16 mouse cellular contexts compared by ENCODE assay signal in the genomic region with DNA sequence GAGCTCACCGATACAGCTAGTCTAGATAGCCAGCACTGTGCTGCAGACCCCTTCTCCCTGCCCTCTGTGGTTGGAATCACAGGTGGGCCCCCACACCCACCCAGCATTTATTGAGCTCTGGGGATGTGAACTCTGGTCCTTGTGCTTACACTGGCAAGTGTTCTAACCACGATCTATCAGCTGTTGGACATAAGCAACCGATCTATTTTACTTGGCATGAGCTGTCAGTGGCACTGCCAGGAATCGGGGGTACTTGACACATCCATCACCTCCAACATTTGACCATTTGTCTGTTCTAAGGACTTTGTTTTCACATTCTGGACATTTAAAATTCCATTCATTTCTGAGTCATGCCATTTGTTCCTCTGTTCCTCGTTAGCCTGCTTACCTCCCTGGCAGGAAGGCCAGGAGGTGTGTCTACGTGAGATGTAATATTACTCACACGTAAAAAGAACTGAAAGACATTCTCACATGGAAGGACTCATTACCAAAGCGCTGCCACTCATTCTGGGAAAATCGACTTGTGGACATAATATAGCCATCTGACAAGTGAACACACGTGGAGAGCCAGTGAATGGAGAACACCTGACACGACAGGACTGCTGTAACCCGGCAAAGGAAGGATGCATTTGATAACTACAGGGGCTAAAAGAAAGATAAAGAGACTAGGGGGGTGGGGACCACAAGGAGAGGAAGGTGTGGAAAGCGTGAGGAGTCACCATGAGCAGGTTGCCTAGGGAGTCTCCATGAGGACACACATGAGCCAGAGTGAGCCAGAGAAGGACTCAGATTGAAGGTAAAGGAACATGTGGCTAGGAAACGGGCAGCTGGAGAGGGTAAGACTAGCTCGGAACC. TPM values are rescaled to one million over a fixed set of nuclear protein-coding genes. Genes with fewer than 3 reads are reported as not detected.
"Had no signal": no experiment of that assay in that cellular context is flagged by ENCODE, and none has a peak within 500 bp of the region (broad histone marks: within the 10 kb centered on the region; RNA-seq: fewer than 3 reads in every experiment).

No protein-coding gene starts in this region.

- H3K9me3 ChIP-seq: limb, embryonic 13.5 days; midbrain, embryonic 10.5 days; neural tube, embryonic 12.5 days had no signal

- H3K9ac ChIP-seq: limb, embryonic 13.5 days; neural tube, embryonic 12.5 days had no signal

- H3K4me1 ChIP-seq: limb, embryonic 13.5 days; midbrain, embryonic 10.5 days; neural tube, embryonic 12.5 days had no signal

- H3K36me3 ChIP-seq: limb, embryonic 13.5 days; midbrain, embryonic 10.5 days; neural tube, embryonic 12.5 days had no signal

- DNase-seq: kidney, postnatal 25 days; midbrain, embryonic 14.5 days; thymus, adult 2 months; thymus, postnatal 25 days had no signal

- ATAC-seq: inflammation-experienced regulatory T-cells, adult 6 months; intestine, postnatal 0 days had no signal

- H3K27ac ChIP-seq: left cerebral cortex, adult 2 months; limb, embryonic 13.5 days; midbrain, embryonic 10.5 days; neural tube, embryonic 12.5 days had no signal

- H3K27me3 ChIP-seq: limb, embryonic 13.5 days; neural tube, embryonic 12.5 days had no signal

- H3K4me2 ChIP-seq: limb, embryonic 13.5 days; liver, embryonic 11.5 days; neural tube, embryonic 12.5 days had no signal

- H3K4me3 ChIP-seq: left cerebral cortex, adult 2 months; limb, embryonic 13.5 days; midbrain, embryonic 10.5 days; neural tube, embryonic 12.5 days had no signal

RNA-seq across cellular contexts. Expression of a gene that starts 56.9 kb away (rescaled TPM):
- total RNA-seq: layer of hippocampus, postnatal 25 days; left cerebral cortex, adult 2 months; left cerebral cortex, postnatal 25 days; megakaryocyte, adult 5-6 weeks; neutrophil, adult 5-6 weeks had no signal
- polyA plus RNA-seq: liver, embryonic 16.5 days; neural tube, embryonic 12.5 days had no signal
